Mouse (Mus musculus) lung, postnatal 14 days (tissue): ENCODE data around the gene Gm13276.
"Not testable (repeated sequence)": the region's sequence is repeated elsewhere in the genome, so short reads cannot be mapped to it uniquely, and the experiment has no call there.

Experiments
- DNase-seq: peaks from one replicate; pipeline ENCODE4 v3.0.0; 2021

The Gm13276 gene

DNA sequence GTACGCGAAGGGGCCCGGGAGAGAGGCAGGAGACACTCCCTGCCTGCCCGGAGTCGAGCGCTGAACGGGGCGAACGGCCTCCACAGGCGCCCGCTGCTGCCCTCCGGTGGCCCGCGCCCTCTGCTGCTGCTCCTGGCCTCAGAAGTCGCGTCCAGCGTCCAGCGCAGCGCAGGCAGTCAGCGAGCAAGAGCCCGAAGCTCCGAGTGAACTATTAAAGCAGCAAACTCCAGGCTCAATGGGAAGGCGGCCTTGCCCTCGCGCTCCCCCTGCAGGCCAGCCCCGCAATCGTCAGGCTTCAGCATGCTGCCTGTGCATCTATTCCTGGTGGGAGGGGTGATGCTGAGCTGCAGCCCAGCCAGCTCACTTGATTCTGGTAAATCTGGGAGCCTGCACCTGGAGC lies at the start of gene Gm13276:
Gene Gm13276 (plus strand): TSS at position 301 of the 400 bp plus-strand sequence.
- not testable (repeated sequence) for DNase-seq

DNA sequence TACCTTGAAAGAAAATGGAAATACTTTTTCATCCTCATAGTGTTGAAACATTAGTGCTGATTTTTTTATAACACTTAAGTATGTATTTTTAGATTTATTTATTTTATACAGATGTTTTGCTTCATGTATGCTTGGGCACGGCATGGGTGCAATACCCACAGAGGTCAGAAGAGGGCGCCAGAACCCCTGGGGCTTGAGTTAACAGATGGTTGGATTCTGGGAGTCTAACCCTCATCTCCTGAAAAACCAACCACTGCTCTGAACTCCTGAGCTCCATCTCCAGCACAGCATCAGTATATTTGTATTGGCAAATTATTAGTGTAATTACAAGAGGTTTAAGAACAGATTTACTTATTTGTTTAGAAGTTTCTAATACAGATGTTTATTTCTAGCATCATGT lies 47.0 kb upstream of the Gm13276 start:
- peak; percentile 86 for DNase-seq

DNA sequence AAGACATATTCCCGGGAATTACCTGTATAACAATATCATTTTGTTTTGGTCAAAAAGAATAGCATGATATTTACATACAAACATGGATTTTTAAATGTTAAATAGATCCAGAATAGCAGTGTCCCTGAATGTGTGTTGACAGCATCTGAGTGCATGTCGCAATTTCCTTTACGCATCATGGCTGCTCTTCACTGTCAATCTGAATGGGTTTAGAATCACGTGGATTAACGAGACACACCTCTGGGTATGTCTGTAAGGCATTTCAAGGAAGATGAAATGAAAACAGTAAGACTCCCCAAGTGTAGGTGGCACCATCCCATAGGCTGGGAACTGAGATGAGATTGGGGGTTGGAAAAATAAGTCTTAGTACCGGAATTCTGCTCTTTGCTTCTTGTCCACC lies 46.5 kb upstream of the Gm13276 start:
- DNase-seq, result no peak

DNA sequence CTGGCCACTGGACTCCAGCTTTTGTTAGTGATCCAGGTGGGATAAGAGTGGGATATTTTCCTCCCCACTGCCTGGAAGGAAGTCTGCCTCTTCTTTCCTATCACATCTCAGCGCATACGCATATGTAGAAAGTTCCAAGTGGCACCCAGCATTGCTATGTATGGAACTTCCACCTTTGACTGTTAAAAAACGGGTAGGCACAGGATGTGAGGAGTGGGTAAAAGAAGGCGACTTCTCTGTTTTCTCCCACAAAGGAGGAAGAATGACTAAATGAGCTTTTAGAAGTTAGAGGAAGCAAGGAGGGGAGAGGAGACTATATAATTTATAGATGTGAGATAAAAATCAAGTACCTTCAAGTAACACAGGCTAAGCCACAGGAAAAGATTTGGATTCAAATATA lies 44.1 kb upstream of the Gm13276 start:
- DNase-seq, result no peak

DNA sequence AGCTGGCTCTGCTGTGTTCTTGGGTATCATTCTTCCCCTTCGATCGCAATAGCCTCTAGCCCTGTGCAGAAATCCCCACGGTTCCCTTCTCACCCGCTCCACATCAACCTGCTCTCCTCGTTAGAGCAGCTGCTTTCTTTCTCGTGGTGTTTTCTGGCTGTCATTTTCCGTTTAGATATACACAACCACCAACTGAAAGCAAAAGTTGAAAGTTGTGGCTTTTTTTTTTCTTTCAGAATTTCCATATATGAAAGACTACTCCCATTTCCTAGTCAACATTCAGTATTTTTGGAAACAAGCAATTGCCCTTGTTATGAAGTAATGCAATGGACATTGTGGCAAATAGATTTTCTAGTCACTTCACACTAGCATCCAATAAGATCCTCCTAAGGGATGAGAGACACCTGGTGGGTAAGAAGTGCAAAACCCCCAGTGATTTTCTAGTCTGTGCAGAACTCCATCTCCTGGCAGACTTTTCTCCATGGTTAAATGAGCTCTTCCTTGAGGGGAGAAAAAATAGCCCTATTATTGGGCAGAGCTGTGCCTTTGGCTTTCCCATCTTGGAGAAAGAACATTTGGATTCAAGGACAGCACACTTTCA lies 42.6 kb upstream of the Gm13276 start:
- no peak for DNase-seq

DNA sequence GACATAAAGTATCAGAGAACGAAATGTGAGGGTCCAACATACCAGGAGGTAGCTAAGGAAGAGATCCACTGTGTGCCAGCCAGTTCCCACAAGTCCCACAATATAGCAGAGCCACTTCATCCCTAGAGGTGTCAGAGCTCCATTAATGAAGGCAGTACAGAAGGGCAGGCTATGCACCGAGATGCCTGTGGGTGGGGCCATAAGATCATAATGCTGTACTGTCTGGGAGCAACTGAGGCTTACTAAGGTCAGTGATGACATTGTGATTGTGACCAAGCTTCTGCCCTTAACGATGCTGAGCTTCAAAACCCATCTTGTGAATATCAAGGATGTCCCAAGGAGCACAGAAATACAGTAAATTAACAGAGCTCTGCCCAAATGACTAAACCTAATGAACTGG lies 41.3 kb upstream of the Gm13276 start:
- DNase-seq, result no peak

GRCm38 (mm10) chr4:88749926-88750325 lies 35.6 kb upstream of the Gm13276 start:
- DNase-seq, result no peak

DNA sequence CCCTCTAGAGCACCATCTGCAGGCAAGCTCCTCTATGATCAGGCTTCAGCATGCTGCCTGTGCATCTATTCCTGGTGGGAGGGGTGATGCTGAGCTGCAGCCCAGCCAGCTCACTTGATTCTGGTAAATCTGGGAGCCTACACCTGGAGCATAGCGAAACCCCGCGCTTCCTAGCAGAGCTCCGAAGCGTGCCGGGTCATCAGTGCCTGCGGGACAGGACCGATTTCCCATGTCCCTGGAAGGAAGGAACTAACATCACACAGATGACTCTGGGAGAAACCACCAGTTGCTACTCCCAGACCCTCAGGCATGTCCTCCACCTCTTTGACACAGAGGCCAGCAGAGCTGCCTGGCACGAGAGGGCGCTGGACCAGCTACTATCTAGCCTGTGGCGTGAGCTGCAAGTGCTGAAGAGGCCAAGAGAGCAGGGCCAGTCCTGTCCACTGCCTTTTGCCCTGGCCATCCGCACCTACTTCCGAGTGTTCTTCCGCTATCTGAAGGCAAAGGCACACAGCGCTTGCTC lies 30.6 kb upstream of the Gm13276 start, which contains the start of gene Gm13271:
Gene Gm13271 (plus strand): TSS at position 51 of the 523 bp plus-strand sequence.
- peak; percentile 47 for DNase-seq

DNA sequence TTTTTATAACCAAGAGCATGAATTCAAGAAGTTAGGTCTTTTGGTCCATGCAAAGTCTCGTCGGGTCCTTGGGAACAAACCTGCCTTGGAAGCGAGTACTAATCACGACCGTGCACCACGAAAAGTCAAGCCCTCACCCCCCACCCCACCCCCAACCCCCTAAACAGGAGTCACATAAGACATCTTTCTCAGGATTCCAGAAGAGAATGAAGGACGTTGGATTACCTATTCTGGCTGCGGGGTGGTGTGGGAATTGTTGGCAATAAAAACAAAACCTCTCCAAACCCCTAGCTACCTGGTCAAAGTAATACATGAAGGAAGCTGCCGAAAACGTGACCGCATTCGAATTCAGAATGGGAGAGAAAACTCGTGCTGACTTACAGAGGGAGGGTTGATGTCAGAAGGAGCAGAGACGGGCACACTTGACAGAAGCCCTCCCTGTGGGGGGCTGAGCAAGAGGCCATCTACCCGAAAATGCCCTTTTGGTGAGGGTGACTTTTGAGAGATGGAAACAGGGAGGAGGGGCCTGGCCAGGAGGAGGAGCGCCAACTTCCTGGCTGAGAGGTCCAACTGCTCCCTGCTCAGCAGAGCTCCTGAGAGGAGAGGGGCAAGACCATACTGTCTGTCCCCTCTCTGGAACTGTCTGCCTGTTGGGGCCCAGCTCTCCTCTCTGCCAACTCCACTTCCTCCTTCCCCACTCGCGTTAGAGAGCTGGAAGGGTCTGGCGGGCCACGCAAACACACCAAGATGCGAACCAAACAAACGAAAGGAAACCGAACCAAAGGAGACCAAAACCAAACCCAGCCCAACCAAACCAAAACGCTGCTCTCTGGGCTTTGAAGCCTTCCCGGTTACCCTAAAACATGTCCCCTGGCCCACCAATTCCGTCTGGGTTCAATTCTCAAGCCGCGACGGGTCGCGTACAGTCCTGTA lies 28.7 kb upstream of the Gm13276 start:
- DNase-seq, result not testable (repeated sequence)

GRCm38 (mm10) chr4:88757628-88758031 lies 27.9 kb upstream of the Gm13276 start:
- peak; percentile 83 for DNase-seq

DNA sequence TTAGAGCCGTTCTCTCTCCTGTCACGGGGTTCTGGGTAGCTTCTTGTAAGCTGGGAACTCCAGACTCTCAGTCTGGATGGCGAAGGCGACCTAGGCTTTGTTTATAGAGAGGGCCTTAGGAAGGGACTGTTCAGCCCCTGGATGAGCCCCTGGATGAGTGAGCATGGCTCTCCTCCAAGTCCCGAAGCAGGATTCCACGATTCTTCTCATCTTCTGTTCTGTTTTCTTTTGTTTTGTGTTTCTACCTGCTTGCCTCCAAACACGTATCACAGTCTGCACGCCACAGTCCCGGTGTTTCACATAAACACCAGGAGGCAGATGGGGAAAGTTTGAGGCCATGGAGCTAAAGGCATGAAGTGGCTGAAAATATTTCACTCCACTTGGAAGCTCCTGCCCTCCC lies 26.8 kb upstream of the Gm13276 start:
- not testable (repeated sequence) for DNase-seq

DNA sequence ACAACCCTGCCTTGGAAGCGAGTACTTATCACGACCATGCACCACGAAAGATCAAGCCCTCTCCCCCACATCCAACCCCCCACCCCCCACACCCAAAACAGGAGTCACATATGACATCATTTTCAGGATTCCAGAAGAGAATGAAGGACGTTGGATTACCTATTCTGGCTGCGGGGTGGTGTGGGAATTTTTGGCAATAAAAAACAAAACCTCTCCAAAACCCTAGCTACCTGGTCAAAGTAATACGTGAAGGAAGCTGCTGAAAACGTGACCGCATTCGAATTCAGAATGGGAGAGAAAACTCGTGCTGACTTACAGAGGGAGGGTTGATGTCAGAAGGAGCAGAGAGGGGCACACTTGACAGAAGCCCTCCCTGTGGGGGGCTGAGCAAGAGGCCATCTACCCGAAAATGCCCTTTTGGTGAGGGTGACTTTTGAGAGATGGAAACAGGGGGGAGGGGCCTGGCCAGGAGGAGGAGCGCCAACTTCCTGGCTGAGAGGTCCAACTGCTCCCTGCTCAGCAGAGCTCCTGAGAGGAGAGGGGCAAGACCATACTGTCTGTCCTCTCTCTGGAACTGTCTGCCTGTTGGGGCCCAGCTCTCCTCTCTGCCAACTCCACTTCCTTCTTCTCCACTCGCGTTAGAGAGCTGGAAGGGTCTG lies 25.8 kb upstream of the Gm13276 start, which contains the start of gene Gm13283:
Gene Gm13283 (plus strand): TSS at position 510 of the 659 bp plus-strand sequence.
- peak; percentile 28 for DNase-seq

DNA sequence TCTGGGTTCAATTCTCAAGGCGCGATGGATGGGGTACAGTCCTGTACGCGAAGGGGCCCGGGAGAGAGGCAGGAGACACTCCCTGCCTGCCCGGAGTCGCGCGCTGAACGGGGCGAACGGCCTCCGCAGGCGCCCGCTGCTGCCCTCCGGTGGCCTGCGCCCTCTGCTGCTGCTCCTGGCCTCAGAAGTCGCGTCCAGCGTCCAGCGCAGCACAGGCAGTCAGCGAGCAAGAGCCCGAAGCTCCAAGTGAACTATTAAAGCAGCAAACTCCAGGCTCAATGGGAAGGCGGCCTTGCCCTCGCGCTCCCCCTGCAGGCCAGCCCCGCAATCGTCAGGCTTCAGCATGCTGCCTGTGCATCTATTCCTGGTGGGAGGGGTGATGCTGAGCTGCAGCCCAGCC lies 25.1 kb upstream of the Gm13276 start:
- peak; percentile 80 for DNase-seq

DNA sequence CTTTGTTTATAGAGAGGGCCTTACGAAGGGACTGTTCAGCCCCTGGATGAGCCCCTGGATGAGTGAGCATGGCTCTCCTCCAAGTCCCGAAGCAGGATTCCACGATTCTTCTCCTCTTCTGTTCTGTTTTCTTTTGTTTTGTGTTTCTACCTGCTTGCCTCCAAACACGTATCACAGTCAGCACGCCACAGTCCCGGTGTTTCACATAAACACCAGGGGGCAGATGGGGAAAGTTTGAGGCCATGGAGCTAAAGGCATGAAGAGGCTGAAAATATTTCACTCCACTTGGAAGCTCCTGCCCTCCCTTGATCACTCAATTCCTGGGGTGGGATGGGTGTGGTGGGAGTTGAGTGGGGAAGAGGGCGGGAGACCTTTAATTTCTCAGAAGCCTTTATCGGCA lies 23.7 kb upstream of the Gm13276 start:
- DNase-seq, result peak; percentile 47

- DNase-seq, result not testable (repeated sequence)
Measured at GRCm38 (mm10) chr4:88762341-88762740, 23.2 kb upstream of the Gm13276 start.

DNA sequence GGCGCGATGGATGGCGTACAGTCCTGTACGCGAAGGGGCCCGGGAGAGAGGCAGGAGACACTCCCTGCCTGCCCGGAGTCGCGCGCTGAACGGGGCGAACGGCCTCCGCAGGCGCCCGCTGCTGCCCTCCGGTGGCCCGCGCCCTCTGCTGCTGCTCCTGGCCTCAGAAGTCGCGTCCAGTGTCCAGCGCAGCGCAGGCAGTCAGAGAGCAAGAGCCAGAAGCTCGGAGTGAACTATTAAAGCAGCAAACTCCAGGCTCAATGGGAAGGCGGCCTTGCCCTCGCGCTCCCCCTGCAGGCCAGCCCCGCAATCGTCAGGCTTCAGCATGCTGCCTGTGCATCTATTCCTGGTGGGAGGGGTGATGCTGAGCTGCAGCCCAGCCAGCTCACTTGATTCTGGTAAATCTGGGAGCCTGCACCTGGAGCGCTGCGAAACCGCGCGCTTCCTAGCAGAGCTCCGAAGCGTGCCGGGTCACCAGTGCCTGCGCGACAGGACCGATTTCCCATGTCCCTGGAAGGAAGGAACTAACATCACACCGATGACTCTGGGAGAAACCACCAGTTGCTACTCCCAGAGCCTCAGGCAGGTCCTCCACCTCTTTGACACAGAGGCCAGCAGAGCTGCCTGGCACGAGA lies 22.0 kb upstream of the Gm13276 start:
- DNase-seq, result peak; percentile 55

DNA sequence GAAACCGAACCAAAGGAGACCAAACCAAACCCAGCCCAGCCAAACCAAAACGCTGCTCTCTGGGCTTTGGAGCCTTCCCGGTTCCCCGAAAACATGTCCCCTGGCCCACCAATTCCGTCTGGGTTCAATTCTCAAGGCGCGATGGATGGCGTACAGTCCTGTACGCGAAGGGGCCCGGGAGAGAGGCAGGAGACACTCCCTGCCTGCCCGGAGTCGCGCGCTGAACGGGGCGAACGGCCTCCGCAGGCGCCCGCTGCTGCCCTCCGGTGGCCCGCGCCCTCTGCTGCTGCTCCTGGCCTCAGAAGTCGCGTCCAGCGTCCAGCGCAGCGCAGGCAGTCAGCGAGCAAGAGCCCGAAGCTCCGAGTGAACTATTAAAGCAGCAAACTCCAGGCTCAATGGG lies 12.0 kb upstream of the Gm13276 start, which contains the start of gene Gm13290:
Gene Gm13290 (plus strand): TSS at position 301 of the 400 bp plus-strand sequence.
- DNase-seq, result not testable (repeated sequence)

GRCm38 (mm10) chr4:88776622-88777021 lies 8.9 kb upstream of the Gm13276 start, which contains the start of gene Gm13289:
Gm13289 (plus strand) TSS chr4:88776922.
- not testable (repeated sequence) for DNase-seq

DNA sequence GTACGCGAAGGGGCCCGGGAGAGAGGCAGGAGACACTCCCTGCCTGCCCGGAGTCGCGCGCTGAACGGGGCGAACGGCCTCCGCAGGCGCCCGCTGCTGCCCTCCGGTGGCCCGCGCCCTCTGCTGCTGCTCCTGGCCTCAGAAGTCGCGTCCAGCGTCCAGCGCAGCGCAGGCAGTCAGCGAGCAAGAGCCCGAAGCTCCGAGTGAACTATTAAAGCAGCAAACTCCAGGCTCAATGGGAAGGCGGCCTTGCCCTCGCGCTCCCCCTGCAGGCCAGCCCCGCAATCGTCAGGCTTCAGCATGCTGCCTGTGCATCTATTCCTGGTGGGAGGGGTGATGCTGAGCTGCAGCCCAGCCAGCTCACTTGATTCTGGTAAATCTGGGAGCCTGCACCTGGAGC lies 6.0 kb upstream of the Gm13276 start, which contains the start of gene Gm13272:
Gene Gm13272 (plus strand): TSS at position 301 of the 400 bp plus-strand sequence.
- DNase-seq, result not testable (repeated sequence)

DNA sequence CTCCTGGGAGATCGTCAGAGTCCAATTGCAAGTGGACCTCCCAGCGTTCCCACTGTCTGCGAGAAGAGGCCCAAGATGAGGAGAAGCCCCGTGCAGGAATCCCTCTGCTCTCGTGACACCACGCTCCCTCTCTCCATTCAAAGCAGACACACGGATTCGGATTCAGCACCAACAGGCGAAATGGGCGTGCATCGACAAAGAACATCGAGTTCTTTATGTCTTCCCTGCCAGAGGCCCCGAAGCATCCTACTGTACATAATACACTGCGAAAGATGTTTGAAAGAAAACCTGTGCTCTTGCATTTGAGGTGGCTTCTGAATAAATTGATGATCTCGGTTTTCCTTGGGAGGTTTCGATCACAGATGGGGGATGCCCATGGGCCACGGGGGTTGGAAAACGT lies 5.2 kb upstream of the Gm13276 start:
- DNase-seq, result not testable (repeated sequence)

GRCm38 (mm10) chr4:88781831-88782230 lies 3.7 kb upstream of the Gm13276 start, which contains the start of gene Ifnz:
Ifnz (plus strand) TSS chr4:88782131.
- not testable (repeated sequence) for DNase-seq

DNA sequence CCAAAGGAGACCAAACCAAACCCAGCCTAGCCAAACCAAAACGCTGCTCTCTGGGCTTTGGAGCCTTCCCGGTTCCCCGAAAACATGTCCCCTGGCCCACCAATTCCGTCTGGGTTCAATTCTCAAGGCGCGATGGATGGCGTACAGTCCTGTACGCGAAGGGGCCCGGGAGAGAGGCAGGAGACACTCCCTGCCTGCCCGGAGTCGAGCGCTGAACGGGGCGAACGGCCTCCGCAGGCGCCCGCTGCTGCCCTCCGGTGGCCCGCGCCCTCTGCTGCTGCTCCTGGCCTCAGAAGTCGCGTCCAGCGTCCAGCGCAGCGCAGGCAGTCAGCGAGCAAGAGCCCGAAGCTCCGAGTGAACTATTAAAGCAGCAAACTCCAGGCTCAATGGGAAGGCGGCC lies 3.2 kb upstream of the Gm13276 start:
- not testable (repeated sequence) for DNase-seq
